Mouse (Mus musculus) G1E (cell line): ENCODE measurements around the gene Irf2bp2.

Experiments used
- CTCF ChIP-seq: IDR thresholded peaks from 2 replicates; pipeline ENCODE4 v1.5.1; 2012; ENCODE audit warnings: low read depth, low read length, inconsistent platforms, mixed read lengths
- GATA1 ChIP-seq: IDR thresholded peaks from 2 replicates; pipeline ENCODE4 v1.6.1; 2012; ENCODE audit warnings: borderline replicate concordance, low read length, inconsistent platforms, mixed read lengths
- GATA2 ChIP-seq: IDR thresholded peaks from 2 replicates; pipeline ENCODE4 v1.6.1; 2012; ENCODE audit warnings: low read depth, low read length, inconsistent platforms, borderline replicate concordance

GRCm38 (mm10) chr8:126546480-126546879 is 47.3 kb downstream of the Irf2bp2 start:
- TF ChIP-seq CTCF (no peak), GATA1 (no peak), GATA2 (no peak)
